Mouse (Mus musculus) heart, embryonic 12.5 days (tissue): ENCODE results near the gene Epha2. TPM values are rescaled to one million over a fixed set of nuclear protein-coding genes. Genes with fewer than 3 reads are reported as not detected.
A peak's percentile ranks its signal among the peaks of the same experiment; 100 is the strongest.

ENCODE experiments used
- ATAC-seq: fragments of 200-750 bp; cut with Nextera tagmentation; 2 replicates; pipeline ENCODE4 v1.8.0; 2017; ENCODE audit warnings: moderate TSS enrichment, moderate library complexity; ENCODE audit not compliant: insufficient number of reproducible peaks, low FRiP score
- H3K27ac ChIP-seq: fragments of 300-500 bp; sonication (generic); 2 replicates; pipeline ENCODE4 v1.5.1; 2016; ENCODE audit warnings: mild to moderate bottlenecking, moderate library complexity; ENCODE audit not compliant: poor library complexity, severe bottlenecking
- H3K27me3 ChIP-seq: fragments of 300-500 bp; sonication (generic); replicated peaks from 2 replicates; pipeline ENCODE4 v1.6.1; 2016; ENCODE audit warnings: mild to moderate bottlenecking, moderate library complexity
- H3K36me3 ChIP-seq: fragments of 300-500 bp; sonication (generic); 2 replicates; pipeline ENCODE4 v1.6.1; 2016; ENCODE audit warnings: mild to moderate bottlenecking, moderate library complexity
- H3K4me1 ChIP-seq: fragments of 300-500 bp; sonication (generic); replicated peaks from 2 replicates; pipeline ENCODE4 v1.6.1; 2016; ENCODE audit warnings: mild to moderate bottlenecking
- H3K4me2 ChIP-seq: fragments of 300-500 bp; sonication (generic); 2 replicates; pipeline ENCODE4 v1.6.1; 2016; ENCODE audit warnings: mild to moderate bottlenecking, moderate library complexity
- H3K4me3 ChIP-seq: fragments of 300-500 bp; sonication (generic); 2 replicates; pipeline ENCODE4 v1.5.1; 2016; ENCODE audit warnings: mild to moderate bottlenecking
- H3K9ac ChIP-seq: fragments of 300-500 bp; sonication (generic); 2 replicates; pipeline ENCODE4 v1.6.1; 2016; ENCODE audit warnings: mild to moderate bottlenecking, moderate library complexity
- H3K9me3 ChIP-seq: fragments of 300-500 bp; sonication (generic); replicated peaks from 2 replicates; pipeline ENCODE4 v1.6.1; 2016; ENCODE audit warnings: mild to moderate bottlenecking, moderate library complexity
- WGBS: fragments of 180-500 bp; shearing (Covaris S2); methylation state at CpG from one replicate; pipeline ENCODE4 v1.1.7; 2016; 5-methylcytosine and 5-hydroxymethylcytosine counted together
- polyA plus RNA-seq: library from polyadenylated mRNA; unstranded; fragments of >200 nt; fragmentation: Nextera tagmentation; extraction: Ambion mirVana; gene quantifications from 2 replicates; pipeline ENCODE4 v1.2.1, GENCODE M21; 2016

The Epha2 gene
- polyA plus RNA-seq: 5.3 and 6.1 TPM in 2 replicates

GRCm38 (mm10) chr4:141301116-141301553 is at the start of gene Epha2:
Epha2 (plus strand) TSS chr4:141301240.
- Histone ChIP-seq H3K27ac (peak within 1 kb of the TSS; percentile 64), H3K27me3 (peaks cover 20% of the 10 kb centered on the region), H3K9ac (peak within 1 kb of the TSS; percentile 93), H3K4me3 (peak within 1 kb of the TSS; percentile 83), H3K9me3 (no peaks in the 10 kb centered on the region), H3K4me2 (peak within 1 kb of the TSS; percentile 95), H3K4me1 (peaks cover 46% of the 10 kb centered on the region), H3K36me3 (no peaks in the 10 kb centered on the region)
- peak; percentile 74 for ATAC-seq
- under 1% methylated on average over 35 of the region's 35 CpGs for WGBS

- Histone ChIP-seq H3K4me3 (no peak overlapping the region), H3K9ac (no peak overlapping the region), H3K4me2 (no peak overlapping the region), H3K27me3 (peaks cover 49% of the 10 kb centered on the region), H3K9me3 (peaks cover 3% of the 10 kb centered on the region; the same call in 1 of the 2 replicates), H3K4me1 (peaks cover 10% of the 10 kb centered on the region), H3K36me3 (no peaks in the 10 kb centered on the region), H3K27ac (no peak overlapping the region)
- no peak for ATAC-seq
- WGBS: 68% methylated on average over 2 of the region's 2 CpGs
Measured at GRCm38 (mm10) chr4:141252641-141253040, 48.4 kb upstream of the Epha2 start.

- H3K36me3 ChIP-seq: no peaks in the 10 kb centered on the region
- 75% methylated on average over 16 of the region's 16 CpGs for WGBS
- no peak overlapping the region for H3K4me3 ChIP-seq
- no peak overlapping the region for H3K4me2 ChIP-seq
- no peak overlapping the region for H3K9ac ChIP-seq
- peaks cover 33% of the 10 kb centered on the region for H3K27me3 ChIP-seq
- peaks cover 4% of the 10 kb centered on the region; the same call in 1 of the 2 replicates for H3K9me3 ChIP-seq
- no peaks in the 10 kb centered on the region for H3K4me1 ChIP-seq
- no peak for ATAC-seq
- H3K27ac ChIP-seq: no peak overlapping the region
Measured at GRCm38 (mm10) chr4:141254234-141254633, 46.8 kb upstream of the Epha2 start.

GRCm38 (mm10) chr4:141257440-141257839 is 43.6 kb upstream of the Epha2 start:
- 70% methylated on average over 5 of the region's 5 CpGs for WGBS
- Histone ChIP-seq H3K9me3 (peaks cover 4% of the 10 kb centered on the region; the same call in 1 of the 2 replicates), H3K4me3 (no peak overlapping the region), H3K4me1 (no peaks in the 10 kb centered on the region; the same call in 1 of the 2 replicates), H3K27ac (no peak overlapping the region), H3K9ac (no peak overlapping the region), H3K36me3 (no peaks in the 10 kb centered on the region), H3K4me2 (no peak overlapping the region), H3K27me3 (peaks cover 13% of the 10 kb centered on the region; the same call in 1 of the 2 replicates)
- no peak for ATAC-seq

- WGBS: 74% methylated on average over 12 of the region's 12 CpGs
- Histone ChIP-seq H3K4me2 (no peak overlapping the region), H3K4me3 (no peak overlapping the region), H3K36me3 (no peaks in the 10 kb centered on the region), H3K4me1 (no peaks in the 10 kb centered on the region; the same call in 1 of the 2 replicates), H3K9ac (no peak overlapping the region), H3K9me3 (peaks cover 4% of the 10 kb centered on the region; the same call in 1 of the 2 replicates), H3K27me3 (0 out of 2 replicates have a peak, but pooled peaks cover 6% of the 10 kb centered on the region), H3K27ac (no peak overlapping the region)
- no peak for ATAC-seq
Measured at GRCm38 (mm10) chr4:141259413-141259812, 41.6 kb upstream of the Epha2 start.

- Histone ChIP-seq H3K36me3 (no peaks in the 10 kb centered on the region), H3K4me3 (peak overlapping the region; percentile 6; the same call in 1 of the 2 replicates), H3K27me3 (no peaks in the 10 kb centered on the region), H3K9ac (no peak overlapping the region), H3K4me2 (peak overlapping the region; percentile 47), H3K9me3 (peaks cover 4% of the 10 kb centered on the region; the same call in 1 of the 2 replicates), H3K27ac (no peak overlapping the region), H3K4me1 (no peaks in the 10 kb centered on the region; the same call in 1 of the 2 replicates)
- ATAC-seq: no peak
- 50% methylated on average over 15 of the region's 16 CpGs for WGBS
Measured at GRCm38 (mm10) chr4:141260007-141260723, 40.9 kb upstream of the Epha2 start.

GRCm38 (mm10) chr4:141262906-141263637 is 38.0 kb upstream of the Epha2 start:
- 75% methylated on average over 10 of the region's 10 CpGs for WGBS
- H3K27me3 ChIP-seq: no peaks in the 10 kb centered on the region
- no peak overlapping the region for H3K9ac ChIP-seq
- no peak overlapping the region for H3K4me3 ChIP-seq
- H3K9me3 ChIP-seq: no peaks in the 10 kb centered on the region
- no peak overlapping the region for H3K4me2 ChIP-seq
- H3K27ac ChIP-seq: no peak overlapping the region
- no peaks in the 10 kb centered on the region; the same call in 1 of the 2 replicates for H3K4me1 ChIP-seq
- no peak for ATAC-seq
- no peaks in the 10 kb centered on the region for H3K36me3 ChIP-seq

GRCm38 (mm10) chr4:141265979-141266637 is 34.9 kb upstream of the Epha2 start:
- H3K4me1 ChIP-seq: no peaks in the 10 kb centered on the region
- H3K27ac ChIP-seq: no peak overlapping the region
- no peaks in the 10 kb centered on the region for H3K9me3 ChIP-seq
- no peak overlapping the region for H3K9ac ChIP-seq
- H3K4me2 ChIP-seq: no peak overlapping the region
- H3K27me3 ChIP-seq: no peaks in the 10 kb centered on the region
- no peak overlapping the region for H3K4me3 ChIP-seq
- H3K36me3 ChIP-seq: no peaks in the 10 kb centered on the region
- 83% methylated on average over 3 of the region's 3 CpGs for WGBS
- ATAC-seq: no peak

GRCm38 (mm10) chr4:141267250-141267649 is 33.8 kb upstream of the Epha2 start:
- 67% methylated on average over 3 of the region's 3 CpGs for WGBS
- Histone ChIP-seq H3K27ac (no peak overlapping the region), H3K4me3 (no peak overlapping the region), H3K4me1 (peaks cover 4% of the 10 kb centered on the region; the same call in 1 of the 2 replicates), H3K9ac (no peak overlapping the region), H3K9me3 (no peaks in the 10 kb centered on the region), H3K36me3 (no peaks in the 10 kb centered on the region), H3K4me2 (no peak overlapping the region), H3K27me3 (no peaks in the 10 kb centered on the region)
- no peak for ATAC-seq

GRCm38 (mm10) chr4:141267837-141268236 is 33.2 kb upstream of the Epha2 start:
- Histone ChIP-seq H3K4me1 (peaks cover 6% of the 10 kb centered on the region; the same call in 1 of the 2 replicates), H3K4me2 (no peak overlapping the region), H3K27ac (no peak overlapping the region), H3K27me3 (no peaks in the 10 kb centered on the region), H3K36me3 (no peaks in the 10 kb centered on the region), H3K4me3 (no peak overlapping the region), H3K9ac (no peak overlapping the region), H3K9me3 (no peaks in the 10 kb centered on the region)
- no peak for ATAC-seq
- 34% methylated on average over 9 of the region's 9 CpGs for WGBS

GRCm38 (mm10) chr4:141268350-141268749 is 32.7 kb upstream of the Epha2 start:
- no peak for ATAC-seq

More at GRCm38 (mm10) chr4:141268350-141268749, 32.7 kb upstream of the Epha2 start:
- H3K27ac ChIP-seq: no peak overlapping the region
- WGBS: 72% methylated on average over 4 of the region's 4 CpGs
- no peaks in the 10 kb centered on the region for H3K9me3 ChIP-seq
- H3K4me2 ChIP-seq: no peak overlapping the region
- H3K36me3 ChIP-seq: no peaks in the 10 kb centered on the region
- no peak overlapping the region for H3K9ac ChIP-seq
- H3K4me3 ChIP-seq: no peak overlapping the region
- H3K4me1 ChIP-seq: peaks cover 9% of the 10 kb centered on the region; the same call in 1 of the 2 replicates
- H3K27me3 ChIP-seq: no peaks in the 10 kb centered on the region
